Mouse (Mus musculus) midbrain, embryonic 10.5 days (tissue): ENCODE measurements around the gene Adamts18. TPM values are rescaled to one million over a fixed set of nuclear protein-coding genes. Genes with fewer than 3 reads are reported as not detected.

Experiments
- DNase-seq: peaks from one replicate; pipeline ENCODE4 v3.0.0-alpha.2; 2017; ENCODE audit warnings: low spot score
- H3K27ac ChIP-seq: fragments of 300-500 bp; sonication (generic); replicated peaks from 2 replicates; pipeline ENCODE4 v1.5.1; 2016; ENCODE audit warnings: mild to moderate bottlenecking
- H3K27me3 ChIP-seq: fragments of 300-500 bp; sonication (generic); 2 replicates; pipeline ENCODE4 v1.6.1; 2016; ENCODE audit warnings: low read depth, mild to moderate bottlenecking; ENCODE audit not compliant: poor library complexity, severe bottlenecking
- H3K36me3 ChIP-seq: fragments of 300-500 bp; sonication (generic); 2 replicates; pipeline ENCODE4 v1.6.1; 2016; ENCODE audit warnings: mild to moderate bottlenecking, moderate library complexity
- H3K4me1 ChIP-seq: fragments of 300-500 bp; sonication (generic); 2 replicates; pipeline ENCODE4 v1.6.1; 2016
- H3K4me3 ChIP-seq: fragments of 300-500 bp; sonication (generic); 2 replicates; pipeline ENCODE4 v1.5.1; 2016; ENCODE audit warnings: mild to moderate bottlenecking, moderate library complexity
- H3K9me3 ChIP-seq: fragments of 300-500 bp; sonication (generic); replicated peaks from 2 replicates; pipeline ENCODE4 v1.6.1; 2016; ENCODE audit warnings: mild to moderate bottlenecking
- WGBS: fragments of 180-500 bp; shearing (Covaris S2); methylation state at CpG from one replicate; pipeline ENCODE4 v1.1.7; 2016; 5-methylcytosine and 5-hydroxymethylcytosine counted together
- polyA plus RNA-seq: library from polyadenylated mRNA; unstranded; fragments of >200 nt; fragmentation: Nextera tagmentation; extraction: Ambion mirVana; gene quantifications from 2 replicates; pipeline ENCODE4 v1.2.1, GENCODE M21; 2016

Gene Adamts18
- polyA plus RNA-seq, 1 experiment from 2014 or later = 1.00 TPM

GRCm38 (mm10) chr8:113859890-113860683, 11.5 kb upstream of the Adamts18 start:
- no peak overlapping the region for H3K27ac ChIP-seq
- no peaks in the 10 kb centered on the region for H3K4me1 ChIP-seq
- no peaks in the 10 kb centered on the region for H3K9me3 ChIP-seq
- no peaks in the 10 kb centered on the region for H3K27me3 ChIP-seq
- no peaks in the 10 kb centered on the region for H3K36me3 ChIP-seq
- no peak for DNase-seq
- H3K4me3 ChIP-seq = no peak overlapping the region
- WGBS = 90% methylated on average over 12 of the region's 12 CpGs

GRCm38 (mm10) chr8:113858801-113859200, 10.3 kb upstream of the Adamts18 start:
- Histone ChIP-seq H3K9me3 (no peaks in the 10 kb centered on the region), H3K4me3 (no peak overlapping the region), H3K27me3 (no peaks in the 10 kb centered on the region), H3K4me1 (no peaks in the 10 kb centered on the region), H3K27ac (no peak overlapping the region), H3K36me3 (no peaks in the 10 kb centered on the region)
- no peak for DNase-seq
- 79% methylated on average over 7 of the region's 7 CpGs for WGBS

- Histone ChIP-seq H3K27ac (no peak overlapping the region), H3K4me1 (no peaks in the 10 kb centered on the region), H3K27me3 (peaks cover 16% of the 10 kb centered on the region), H3K36me3 (no peaks in the 10 kb centered on the region), H3K9me3 (peaks cover 5% of the 10 kb centered on the region; the same call in 1 of the 2 replicates), H3K4me3 (no peak overlapping the region)
- 84% methylated on average over 8 of the region's 8 CpGs for WGBS
- no peak for DNase-seq
These were observed 6.2 kb upstream of the Adamts18 start for GRCm38 (mm10) chr8:113854622-113855293.

- Histone ChIP-seq H3K4me1 (peaks cover 5% of the 10 kb centered on the region), H3K36me3 (no peaks in the 10 kb centered on the region), H3K27me3 (peaks cover 27% of the 10 kb centered on the region), H3K4me3 (no peak overlapping the region), H3K27ac (no peak overlapping the region), H3K9me3 (peaks cover 5% of the 10 kb centered on the region; the same call in 1 of the 2 replicates)
- WGBS = 88% methylated on average over 4 of the region's 4 CpGs
- DNase-seq = no peak
These were observed 5.2 kb upstream of the Adamts18 start for GRCm38 (mm10) chr8:113853714-113854113.

- peaks cover 47% of the 10 kb centered on the region for H3K27me3 ChIP-seq
- H3K27ac ChIP-seq = no peak overlapping the region
- no peaks in the 10 kb centered on the region for H3K36me3 ChIP-seq
- H3K4me1 ChIP-seq = peaks cover 17% of the 10 kb centered on the region
- 41% methylated on average over 4 of the region's 4 CpGs for WGBS
- peaks cover 5% of the 10 kb centered on the region; the same call in 1 of the 2 replicates for H3K9me3 ChIP-seq
- DNase-seq = no peak
- H3K4me3 ChIP-seq = no peak overlapping the region
These were observed 3.1 kb upstream of the Adamts18 start for GRCm38 (mm10) chr8:113851655-113852054.

- Histone ChIP-seq H3K27me3 (peaks cover 54% of the 10 kb centered on the region), H3K36me3 (no peaks in the 10 kb centered on the region), H3K4me3 (peak overlapping the region; percentile 79), H3K27ac (peak overlapping the region; percentile 75), H3K9me3 (peaks cover 5% of the 10 kb centered on the region; the same call in 1 of the 2 replicates), H3K4me1 (peaks cover 17% of the 10 kb centered on the region)
- peak; percentile 42 for DNase-seq
- under 1% methylated on average over 50 of the region's 50 CpGs for WGBS
These were observed 371 bp downstream of the Adamts18 start for GRCm38 (mm10) chr8:113848081-113848652.

- Histone ChIP-seq H3K4me1 (peaks cover 17% of the 10 kb centered on the region), H3K4me3 (peak overlapping the region; percentile 79), H3K9me3 (peaks cover 5% of the 10 kb centered on the region; the same call in 1 of the 2 replicates), H3K36me3 (no peaks in the 10 kb centered on the region), H3K27me3 (peaks cover 54% of the 10 kb centered on the region), H3K27ac (no peak overlapping the region)
- 21% methylated on average over 12 of the region's 12 CpGs for WGBS
- no peak for DNase-seq
These were observed 895 bp downstream of the Adamts18 start for GRCm38 (mm10) chr8:113847606-113848080.

- peaks cover 54% of the 10 kb centered on the region for H3K27me3 ChIP-seq
These were observed 1.9 kb downstream of the Adamts18 start for GRCm38 (mm10) chr8:113846669-113847068.

GRCm38 (mm10) chr8:113844801-113845301, 3.7 kb downstream of the Adamts18 start:
- Histone ChIP-seq H3K27ac (no peak overlapping the region), H3K9me3 (no peaks in the 10 kb centered on the region), H3K36me3 (no peaks in the 10 kb centered on the region), H3K4me1 (peaks cover 17% of the 10 kb centered on the region), H3K27me3 (peaks cover 38% of the 10 kb centered on the region), H3K4me3 (no peak overlapping the region)
- 78% methylated on average over 20 of the region's 20 CpGs for WGBS
- DNase-seq = no peak

More at GRCm38 (mm10) chr8:113846669-113847068, 1.9 kb downstream of the Adamts18 start:
- DNase-seq = no peak
- peaks cover 17% of the 10 kb centered on the region for H3K4me1 ChIP-seq
- whole genome bisulfite sequencing = 82% methylated on average over 5 of the region's 5 CpGs
- H3K9me3 ChIP-seq = peaks cover 5% of the 10 kb centered on the region; the same call in 1 of the 2 replicates
- H3K4me3 ChIP-seq = no peak overlapping the region
- no peaks in the 10 kb centered on the region for H3K36me3 ChIP-seq
- no peak overlapping the region for H3K27ac ChIP-seq

GRCm38 (mm10) chr8:113838211-113838610, 10.3 kb downstream of the Adamts18 start:
- H3K9me3 ChIP-seq = no peaks in the 10 kb centered on the region
- H3K36me3 ChIP-seq = no peaks in the 10 kb centered on the region
- peaks cover 29% of the 10 kb centered on the region for H3K4me1 ChIP-seq
- 79% methylated on average over 6 of the region's 6 CpGs for WGBS
- no peak overlapping the region for H3K4me3 ChIP-seq
- no peaks in the 10 kb centered on the region for H3K27me3 ChIP-seq
- no peak for DNase-seq
- peak overlapping the region; percentile 46; the same call in 1 of the 2 replicates for H3K27ac ChIP-seq

- WGBS = 63% methylated on average over 4 of the region's 4 CpGs
These were observed 11.0 kb downstream of the Adamts18 start for GRCm38 (mm10) chr8:113837570-113837915.

GRCm38 (mm10) chr8:113836892-113837569, 11.5 kb downstream of the Adamts18 start:
- 66% methylated on average over 8 of the region's 8 CpGs for WGBS
- Histone ChIP-seq H3K36me3 (no peaks in the 10 kb centered on the region), H3K27me3 (no peaks in the 10 kb centered on the region), H3K4me1 (peaks cover 29% of the 10 kb centered on the region), H3K27ac (peak overlapping the region; percentile 13; the same call in 1 of the 2 replicates), H3K4me3 (no peak overlapping the region), H3K9me3 (no peaks in the 10 kb centered on the region)
- no peak for DNase-seq

More at GRCm38 (mm10) chr8:113837570-113837915, 11.0 kb downstream of the Adamts18 start:
- Histone ChIP-seq H3K27ac (peak overlapping the region; percentile 13; the same call in 1 of the 2 replicates), H3K4me1 (peaks cover 29% of the 10 kb centered on the region), H3K27me3 (no peaks in the 10 kb centered on the region), H3K9me3 (no peaks in the 10 kb centered on the region), H3K36me3 (no peaks in the 10 kb centered on the region), H3K4me3 (no peak overlapping the region)
- DNase-seq = no peak
